Mouse (Mus musculus): Measurements from ENCODE around the gene Acyp1.
A peak's percentile ranks its signal among the peaks of the same experiment; 100 is the strongest.
"Not testable (repeated sequence)": the region's sequence is repeated elsewhere in the genome, so short reads cannot be mapped to it uniquely, and the experiment has no call there.

Gene Acyp1

DNA sequence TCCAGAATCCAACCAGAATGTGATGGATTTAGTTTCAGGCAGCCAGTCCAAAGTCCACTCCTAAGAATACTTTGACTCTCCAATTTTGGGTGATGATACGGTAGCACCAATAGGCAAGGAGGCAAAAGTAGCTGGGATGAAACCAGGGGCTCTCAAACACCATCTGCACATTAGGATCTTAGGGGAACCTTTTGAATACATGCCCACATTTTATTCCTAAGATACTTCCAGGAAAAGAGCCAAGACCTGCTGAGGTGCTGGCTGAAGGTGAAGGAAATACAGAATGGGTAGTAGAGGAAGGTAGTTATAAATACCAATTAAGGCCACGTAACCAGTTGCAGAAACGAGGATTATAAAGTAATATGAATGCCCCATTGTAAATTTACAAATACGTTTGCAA lies 6.5 kb downstream of the Acyp1 start:
- DNase-seq (ENCODE audit: low spot score) = not testable (repeated sequence)

- no peak for DNase-seq (ENCODE audit: low spot score)
Measured at GRCm38 (mm10) chr12:85280845-85281651, 7.2 kb downstream of the Acyp1 start.

GRCm38 (mm10) chr12:85280105-85280844 lies 8.0 kb downstream of the Acyp1 start:
- peak; percentile 97 for DNase-seq (ENCODE audit: low spot score)

GRCm38 (mm10) chr12:85279396-85280080 lies 8.7 kb downstream of the Acyp1 start:
- DNase-seq (ENCODE audit: low spot score) = no peak

DNA sequence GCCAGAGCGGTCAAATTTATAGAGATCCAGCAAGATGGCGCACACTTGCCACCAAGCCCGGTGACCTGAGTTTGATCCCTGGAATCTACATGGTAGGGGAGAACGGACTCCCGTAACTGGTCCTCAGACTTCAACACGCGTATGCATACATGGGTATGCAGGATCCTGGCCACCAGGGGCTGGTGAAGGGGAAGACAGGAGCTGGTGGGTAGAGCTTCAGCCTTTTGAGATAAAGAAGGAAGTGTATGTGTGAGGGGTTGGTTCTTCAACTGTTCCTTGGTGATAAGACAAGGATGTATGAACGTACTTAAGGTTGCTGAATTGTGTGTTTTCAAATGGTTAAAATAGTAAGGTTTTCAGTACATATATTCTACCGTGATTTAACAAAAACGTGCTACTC lies 9.3 kb downstream of the Acyp1 start:
- no peak for DNase-seq (ENCODE audit: low spot score)

- DNase-seq (ENCODE audit: low spot score) = no peak
Measured at GRCm38 (mm10) chr12:85276273-85276672, 12.0 kb downstream of the Acyp1 start.

DNA sequence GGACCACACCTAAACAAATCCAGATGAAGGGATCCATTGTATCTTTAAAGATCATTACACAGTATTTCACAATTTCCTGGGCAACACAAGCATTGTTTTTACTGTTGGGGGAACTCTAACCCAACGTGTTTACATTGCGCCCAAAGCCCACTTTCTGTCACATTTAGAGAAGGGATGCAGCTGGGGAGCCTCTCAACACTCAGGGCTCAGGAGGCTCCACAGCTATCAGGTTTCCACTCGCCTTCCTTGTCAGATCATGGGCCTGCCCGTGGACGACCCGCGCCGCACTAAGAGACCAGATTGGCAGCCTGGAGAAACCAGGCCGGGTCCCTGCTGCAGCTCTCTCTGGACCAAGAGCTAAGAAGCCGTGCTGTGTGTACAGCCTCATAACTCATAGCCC lies 14.7 kb downstream of the Acyp1 start:
- DNase-seq (ENCODE audit: low spot score) = no peak

- no peak for DNase-seq (ENCODE audit: low spot score)
Measured at GRCm38 (mm10) chr12:85271843-85272206, 16.4 kb downstream of the Acyp1 start.

GRCm38 (mm10) chr12:85271132-85271842 lies 17.0 kb downstream of the Acyp1 start:
- DNase-seq (ENCODE audit: low spot score) = no peak

DNA sequence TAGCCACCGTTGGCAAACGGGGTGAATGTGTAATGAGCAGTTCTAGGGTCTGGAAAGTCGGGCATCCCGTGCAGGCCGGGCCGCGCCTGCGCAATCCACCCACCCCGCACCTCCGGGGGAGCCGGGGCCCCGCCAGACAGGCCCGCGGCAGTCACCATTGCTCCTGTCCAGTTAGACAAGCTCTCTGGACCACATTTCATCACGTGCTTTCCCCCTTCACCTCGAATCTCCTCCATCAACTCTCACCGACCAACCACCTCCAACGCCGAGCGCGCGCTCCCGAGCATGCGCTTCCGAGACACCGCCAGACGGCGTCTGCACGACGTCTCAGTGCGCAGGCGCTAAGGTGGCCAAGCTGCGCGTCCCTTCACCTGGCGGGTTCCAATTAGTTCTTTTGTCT lies 17.9 kb downstream of the Acyp1 start, which contains the start of gene Mlh3:
Gene Mlh3, minus strand, starts transcription at position 281 of the 400 bp plus-strand sequence.
- peak; percentile 84 for DNase-seq (ENCODE audit: low spot score)

- DNase-seq (ENCODE audit: low spot score) = no peak
Measured at GRCm38 (mm10) chr12:85269821-85270220, 18.4 kb downstream of the Acyp1 start.

DNA sequence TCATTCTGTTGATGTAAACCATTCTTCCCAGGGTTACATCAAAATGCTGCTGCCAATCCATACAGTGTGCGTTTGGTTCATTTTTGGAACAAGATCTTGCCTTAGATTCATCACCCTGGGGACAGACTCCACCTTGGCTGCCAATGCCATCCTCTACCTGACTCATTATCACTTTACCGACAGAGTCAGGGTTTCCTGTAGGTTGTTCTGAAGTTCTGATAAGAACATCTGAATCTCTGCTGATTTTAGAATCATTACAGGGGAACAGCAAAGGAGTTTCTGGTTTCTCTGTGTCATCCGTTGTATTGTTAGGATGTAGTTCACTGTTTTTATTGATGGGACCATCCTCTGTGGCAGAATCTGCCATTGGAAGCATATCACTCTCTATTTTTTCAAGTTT lies 22.0 kb downstream of the Acyp1 start:
- no peak for DNase-seq (ENCODE audit: low spot score)

DNA sequence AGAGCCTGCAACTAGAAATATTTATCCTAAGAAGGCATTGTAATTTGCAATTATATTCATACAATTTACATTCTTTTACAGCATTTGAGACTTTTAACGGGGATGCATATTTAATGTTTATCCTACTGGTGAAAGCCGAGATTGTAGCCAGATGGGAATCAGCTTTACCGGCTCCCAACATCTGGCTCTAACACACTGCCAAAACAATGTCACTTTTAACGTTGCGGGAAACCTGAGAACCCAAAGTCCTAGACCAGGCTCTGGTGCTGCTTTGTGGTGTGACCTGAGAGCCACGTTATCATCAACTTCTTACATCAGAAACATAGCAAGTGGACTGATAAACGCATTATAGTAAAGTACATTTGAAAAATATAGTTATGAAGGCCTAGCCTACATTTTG lies 23.3 kb downstream of the Acyp1 start:
- no peak for DNase-seq (ENCODE audit: low spot score)

DNA sequence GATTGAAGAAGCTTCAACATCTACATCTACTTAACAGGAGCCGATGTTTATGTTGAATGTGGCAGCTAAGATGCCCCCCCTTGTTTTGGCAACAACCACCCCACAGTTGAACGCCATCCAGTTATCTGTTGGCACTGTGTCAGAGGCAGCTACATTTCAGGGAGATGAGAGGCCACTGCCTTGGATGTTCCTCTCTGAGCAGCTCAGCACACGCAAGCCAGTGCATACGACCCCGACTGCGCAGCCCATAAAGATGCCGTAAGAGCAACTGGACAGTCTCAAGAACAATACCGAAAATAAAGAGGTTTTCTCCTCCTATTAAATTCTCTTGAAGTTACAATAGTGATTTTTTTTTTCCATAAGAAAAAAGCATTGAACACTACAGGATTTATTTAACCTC lies 23.7 kb downstream of the Acyp1 start:
- DNase-seq (ENCODE audit: low spot score) = no peak

- no peak for DNase-seq (ENCODE audit: low spot score)
Measured at GRCm38 (mm10) chr12:85263190-85263589, 25.0 kb downstream of the Acyp1 start.

- no peak for DNase-seq (ENCODE audit: low spot score)
Measured at GRCm38 (mm10) chr12:85262489-85262888, 25.7 kb downstream of the Acyp1 start.

DNA sequence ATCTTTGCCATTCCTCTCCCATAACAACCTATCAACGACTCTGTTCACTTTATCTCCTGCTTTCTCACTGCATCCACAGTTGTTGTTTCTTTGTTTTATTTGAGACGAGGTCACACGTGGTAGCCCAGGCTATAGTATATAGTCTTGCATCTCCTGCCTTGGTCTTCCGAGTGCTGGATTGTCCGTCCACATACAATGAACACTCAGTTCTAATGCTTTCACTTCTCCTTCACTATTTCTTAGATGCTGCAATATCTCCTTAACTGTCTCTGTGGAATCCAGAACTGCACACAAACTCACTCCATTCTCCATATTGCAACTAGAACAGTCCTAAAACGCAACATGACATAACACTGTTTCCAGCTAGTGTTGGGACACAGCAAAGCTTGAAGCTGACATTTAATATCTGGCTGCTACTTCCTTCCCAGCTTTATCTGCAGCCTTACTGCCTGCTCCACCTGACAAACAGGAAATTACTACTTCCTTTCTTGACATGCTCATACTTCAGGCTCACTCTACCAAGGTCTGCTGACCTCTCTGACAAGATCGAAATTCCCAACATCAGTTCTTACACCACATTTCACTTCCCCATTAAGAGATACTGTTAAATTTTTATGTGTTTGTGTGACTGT lies 31.1 kb downstream of the Acyp1 start:
- no peak for DNase-seq (ENCODE audit: low spot score)

DNA sequence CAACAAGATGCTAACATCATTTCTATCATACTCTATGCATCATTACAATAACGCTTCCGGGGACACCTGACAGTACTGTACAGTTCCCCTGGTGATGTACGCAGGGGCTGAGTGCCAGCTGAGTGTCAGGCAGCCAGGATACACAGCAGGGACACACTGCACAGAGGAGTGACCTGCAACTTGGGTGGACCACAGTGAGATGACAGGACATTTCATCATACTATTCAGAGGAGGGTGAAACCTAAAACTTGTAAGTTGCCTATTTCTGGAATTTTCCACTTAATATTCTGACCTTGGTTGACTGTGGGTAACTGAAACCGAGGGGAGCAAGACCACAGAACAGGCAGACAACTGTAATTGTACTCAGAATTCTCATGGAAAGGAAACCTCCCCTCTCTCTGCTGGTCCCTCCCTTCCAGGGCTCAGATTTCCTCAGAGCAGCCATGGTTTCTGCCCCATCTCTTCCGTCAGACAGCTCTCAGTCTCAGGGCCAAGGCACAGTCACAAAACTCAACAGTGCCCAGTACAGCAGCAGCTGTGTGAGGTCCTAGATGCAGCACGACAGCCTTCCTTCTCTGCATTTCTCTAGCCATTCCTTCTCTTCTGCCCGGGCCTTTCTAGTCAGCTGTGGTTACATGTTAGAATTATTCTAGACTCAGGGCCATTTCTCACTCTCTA lies 32.0 kb downstream of the Acyp1 start:
- no peak for DNase-seq (ENCODE audit: low spot score)

DNA sequence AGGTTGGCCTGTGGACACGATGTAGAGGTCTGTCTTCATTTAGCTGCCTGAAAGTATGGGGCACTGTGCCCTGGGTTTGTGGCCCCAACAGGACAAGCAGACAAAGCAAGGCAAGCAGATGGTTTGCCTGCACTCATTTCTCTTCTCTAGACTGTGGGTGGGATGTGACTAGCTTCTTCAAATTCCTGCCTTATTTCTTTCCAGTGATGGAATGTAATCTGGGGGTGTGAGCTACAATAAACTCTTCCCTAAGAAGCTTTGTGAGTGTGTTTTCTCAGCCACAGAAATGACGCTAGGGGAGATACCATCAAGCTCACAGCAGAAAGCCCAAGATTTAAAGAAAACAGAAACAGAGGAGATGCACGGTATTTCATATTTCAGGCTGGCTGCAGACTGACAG lies 36.2 kb downstream of the Acyp1 start:
- no peak for DNase-seq (ENCODE audit: low spot score)

- no peak for DNase-seq (ENCODE audit: low spot score)
Measured at GRCm38 (mm10) chr12:85237553-85237952, 50.7 kb downstream of the Acyp1 start.
